Mouse (Mus musculus) myocyte (in vitro differentiated cells): ENCODE measurements around the gene Ccnt1.

Source experiments
- CEBPB ChIP-seq: IDR thresholded peaks from 2 replicates; pipeline ENCODE4 v1.6.1; 2011; ENCODE audit warnings: mild to moderate bottlenecking, moderate library complexity; ENCODE audit not compliant: poor library complexity, insufficient read depth, severe bottlenecking
- E2F4 ChIP-seq: IDR thresholded peaks from one replicate; pipeline ENCODE4 v1.6.1; 2011; ENCODE audit warnings: mild to moderate bottlenecking, control low read depth, moderate library complexity; ENCODE audit not compliant: insufficient read depth
- MAX ChIP-seq: IDR thresholded peaks from one replicate; pipeline ENCODE4 v1.6.1; 2011; ENCODE audit warnings: low read depth, mild to moderate bottlenecking, control low read depth
- MYOD1 ChIP-seq, 3 experiments: IDR thresholded peaks; one replicate each; pipeline ENCODE4 v1.6.1; 2011; ENCODE audit warnings: control low read depth in 2 of 3, low read depth in 2 of 3, mild to moderate bottlenecking in 2 of 3, moderate library complexity in 1 of 3; ENCODE audit not compliant: insufficient read length in 2 of 3, control insufficient read depth in 1 of 3
- POLR2A ChIP-seq: IDR thresholded peaks from one replicate; pipeline ENCODE4 v1.6.1; 2011; ENCODE audit warnings: low read depth, mild to moderate bottlenecking, control low read depth, moderate library complexity; ENCODE audit not compliant: insufficient read length
- POLR2AphosphoS2 ChIP-seq: IDR thresholded peaks from one replicate; pipeline ENCODE4 v1.6.1; 2011; ENCODE audit warnings: low read depth, control low read depth; ENCODE audit not compliant: insufficient read length
- TCF12 ChIP-seq: IDR thresholded peaks from one replicate; pipeline ENCODE4 v1.6.1; 2011; ENCODE audit warnings: mild to moderate bottlenecking, control low read depth; ENCODE audit not compliant: poor library complexity, insufficient read depth, severe bottlenecking
- TCF3 ChIP-seq: IDR thresholded peaks from one replicate; pipeline ENCODE4 v1.6.1; 2011; ENCODE audit warnings: low read depth, control low read depth; ENCODE audit not compliant: insufficient read length
- USF1 ChIP-seq: IDR thresholded peaks from one replicate; pipeline ENCODE4 v1.6.1; 2011; ENCODE audit warnings: low read depth, mild to moderate bottlenecking, control low read depth, moderate library complexity

- no peak for TF ChIP-seq POLR2A
- no peak for TF ChIP-seq USF1
- TF ChIP-seq MYOD1 (IDR thresholded peaks at IDR 0.05; ENCODE audit: control insufficient read depth in 1 of 3, insufficient read length in 2 of 3, low read depth in 2 of 3) = peak in 1 of 3 experiments; percentile 13
- TF ChIP-seq CEBPB = no peak
- no peak for TF ChIP-seq E2F4
- TF ChIP-seq MAX = no peak
- no peak for TF ChIP-seq TCF12
- TF ChIP-seq TCF3 = no peak
- TF ChIP-seq POLR2AphosphoS2 = no peak
These were observed 33.4 kb upstream of the Ccnt1 start for GRCm38 (mm10) chr15:98604041-98604575.
